Mouse (Mus musculus): ENCODE results near the gene Mtg2.

Mtg2 gene

GRCm38 (mm10) chr2:180051986-180052733 is 18.2 kb upstream of the Mtg2 start:
- no peak for DNase-seq (ENCODE audit: low read depth)

- DNase-seq (ENCODE audit: low read depth): no peak
Measured at GRCm38 (mm10) chr2:180053001-180053400, 17.4 kb upstream of the Mtg2 start.

- DNase-seq (ENCODE audit: low read depth): no peak
Measured at GRCm38 (mm10) chr2:180063338-180064131, 6.9 kb upstream of the Mtg2 start.

- peak; percentile 23 for DNase-seq (ENCODE audit: low read depth)
Measured at GRCm38 (mm10) chr2:180069770-180070480, 463 bp upstream of the Mtg2 start.

- no peak for DNase-seq (ENCODE audit: low read depth)
Measured at GRCm38 (mm10) chr2:180071671-180072070, 1.3 kb downstream of the Mtg2 start.

- DNase-seq (ENCODE audit: low read depth): no peak
Measured at GRCm38 (mm10) chr2:180072886-180073285, 2.5 kb downstream of the Mtg2 start.

- DNase-seq (ENCODE audit: low read depth): no peak
Measured at GRCm38 (mm10) chr2:180077622-180078021, 7.2 kb downstream of the Mtg2 start.

GRCm38 (mm10) chr2:180080680-180081079 is 10.3 kb downstream of the Mtg2 start:
- no peak for DNase-seq (ENCODE audit: low read depth)

- no peak for DNase-seq (ENCODE audit: low read depth)
Measured at GRCm38 (mm10) chr2:180083063-180083462, 12.7 kb downstream of the Mtg2 start.

GRCm38 (mm10) chr2:180084565-180084964 is 14.2 kb downstream of the Mtg2 start:
- no peak for DNase-seq (ENCODE audit: low read depth)

GRCm38 (mm10) chr2:180085926-180086636 is 15.7 kb downstream of the Mtg2 start:
- no peak for DNase-seq (ENCODE audit: low read depth)

- DNase-seq (ENCODE audit: low read depth): no peak
Measured at GRCm38 (mm10) chr2:180086637-180087027, 16.2 kb downstream of the Mtg2 start.

GRCm38 (mm10) chr2:180087472-180087871 is 17.1 kb downstream of the Mtg2 start:
- DNase-seq (ENCODE audit: low read depth): no peak

GRCm38 (mm10) chr2:180090285-180090684 is 19.9 kb downstream of the Mtg2 start:
- DNase-seq (ENCODE audit: low read depth): no peak

GRCm38 (mm10) chr2:180095711-180096110 is 25.3 kb downstream of the Mtg2 start:
- no peak for DNase-seq (ENCODE audit: low read depth)

GRCm38 (mm10) chr2:180097585-180097984 is 27.2 kb downstream of the Mtg2 start:
- no peak for DNase-seq (ENCODE audit: low read depth)

GRCm38 (mm10) chr2:180098167-180098566 is 27.8 kb downstream of the Mtg2 start:
- DNase-seq (ENCODE audit: low read depth): no peak

GRCm38 (mm10) chr2:180099529-180099928 is 29.1 kb downstream of the Mtg2 start:
- no peak for DNase-seq (ENCODE audit: low read depth)

GRCm38 (mm10) chr2:180103151-180103977 is 33.0 kb downstream of the Mtg2 start:
- no peak for DNase-seq (ENCODE audit: low read depth)

GRCm38 (mm10) chr2:180103978-180104658 is 33.7 kb downstream of the Mtg2 start, which contains the start of gene Hrh3:
Hrh3 (minus strand) TSS chr2:180104488.
- DNase-seq (ENCODE audit: low read depth): no peak
